Mouse (Mus musculus): ENCODE measurements at regions not wholly inside any gene's neighbourhood (a gene's known extent, or its start where the extent isn't known, plus 50 kb on each side); places are given as distances from the start of the nearest gene placed in this dataset.

DNA sequence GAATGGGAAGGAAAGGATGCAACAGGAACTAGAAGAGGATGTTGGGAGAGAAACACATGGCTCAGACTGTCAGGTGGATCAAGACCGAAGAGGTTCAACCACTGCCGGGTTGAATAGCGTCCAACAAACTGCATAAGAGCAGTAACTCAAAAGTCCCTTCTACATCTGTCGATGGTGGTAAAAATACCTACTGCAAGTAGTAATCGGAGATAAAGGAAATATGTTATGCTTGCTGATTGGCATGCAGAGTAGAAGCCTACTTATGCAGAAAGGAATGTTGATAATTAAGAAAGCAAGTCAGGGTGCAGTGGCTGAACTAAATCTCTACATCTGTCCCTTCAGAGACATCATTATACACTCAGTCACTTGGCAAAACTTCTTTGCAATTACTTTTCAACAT, 330.9 kb upstream of the Actbl2 start:
- no peak overlapping the region for H3K27ac ChIP-seq

DNA sequence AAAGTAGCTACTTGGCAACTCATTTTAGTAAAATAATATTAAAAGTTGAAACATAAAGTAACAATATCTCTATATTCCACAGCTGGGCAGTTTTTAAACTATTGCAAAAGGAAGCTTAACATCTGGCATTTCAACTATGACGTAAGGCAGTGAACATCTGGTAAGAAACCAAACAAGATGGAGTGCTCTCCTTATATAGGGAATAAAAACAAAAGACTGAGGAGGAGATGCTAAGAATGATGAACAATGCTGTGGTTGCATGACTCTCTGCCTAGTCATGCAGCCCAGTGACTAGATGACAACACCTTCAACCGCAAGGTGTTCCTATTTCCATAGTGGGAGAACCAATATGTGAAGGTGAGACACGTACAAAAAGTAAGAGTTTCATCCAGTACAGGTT, 329.9 kb upstream of the Actbl2 start:
- H3K4me3 ChIP-seq = no peak overlapping the region
- no peak overlapping the region for H3K27ac ChIP-seq
- intact Hi-C loops (cut with DNase I) = no loop called here
- DNase-seq = no peak
- TF ChIP-seq CTCF (IDR thresholded peaks at IDR 0.05) = no peak

More for the DNA sequence above, 330.9 kb upstream of the Actbl2 start:
- DNase-seq = no peak
- H3K4me3 ChIP-seq = no peak overlapping the region
- TF ChIP-seq CTCF (IDR thresholded peaks at IDR 0.05) = no peak
- intact Hi-C loops (cut with DNase I) = no loop called here

DNA sequence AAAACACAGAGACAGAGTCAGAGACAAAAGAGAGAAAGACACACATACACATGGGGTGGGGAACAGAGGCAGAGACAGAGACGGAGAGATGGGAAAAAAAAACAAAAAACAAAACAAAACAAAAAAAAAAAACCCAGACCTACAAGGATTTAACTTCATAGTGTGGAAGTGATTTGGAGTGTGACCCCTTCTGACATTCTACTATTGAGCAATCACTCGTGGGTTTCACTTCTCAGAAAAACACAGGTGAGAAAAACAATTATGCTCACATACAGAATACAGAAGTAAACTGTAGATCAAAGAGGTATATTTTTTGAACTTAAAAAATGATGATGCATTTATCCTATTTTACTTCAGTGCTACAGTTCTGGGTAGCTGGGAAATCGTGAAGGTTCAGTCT, 326.7 kb upstream of the Actbl2 start:
- no peak for DNase-seq
- no peak for TF ChIP-seq CTCF (IDR thresholded peaks at IDR 0.05)
- Histone ChIP-seq H3K27ac (no peak overlapping the region), H3K4me3 (no peak overlapping the region)
- intact Hi-C loops (cut with DNase I) = no loop called here

DNA sequence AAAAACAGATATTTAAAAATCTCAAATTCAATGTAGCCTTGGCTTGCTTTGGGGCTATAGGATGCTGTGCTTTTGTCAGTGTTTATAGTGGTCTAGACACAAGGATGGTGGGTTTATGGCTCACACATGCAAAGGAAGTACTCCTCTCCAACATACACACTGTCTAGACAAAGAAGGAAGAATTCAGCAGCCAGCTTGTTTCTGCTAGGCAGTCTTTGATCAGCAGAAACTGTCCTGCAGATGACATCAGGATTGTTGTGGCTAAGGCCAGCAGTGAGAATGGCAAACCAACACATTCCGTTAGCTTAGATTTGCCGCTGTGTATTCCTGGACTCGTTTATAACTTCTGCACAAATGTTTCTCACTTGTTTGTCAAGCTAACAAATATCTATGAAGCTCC, 325.9 kb upstream of the Actbl2 start:
- no peak for TF ChIP-seq CTCF (IDR thresholded peaks at IDR 0.05)
- DNase-seq = no peak
- Histone ChIP-seq H3K4me3 (no peak overlapping the region), H3K27ac (no peak overlapping the region)
- intact Hi-C loops (cut with DNase I) = no loop called here

DNA sequence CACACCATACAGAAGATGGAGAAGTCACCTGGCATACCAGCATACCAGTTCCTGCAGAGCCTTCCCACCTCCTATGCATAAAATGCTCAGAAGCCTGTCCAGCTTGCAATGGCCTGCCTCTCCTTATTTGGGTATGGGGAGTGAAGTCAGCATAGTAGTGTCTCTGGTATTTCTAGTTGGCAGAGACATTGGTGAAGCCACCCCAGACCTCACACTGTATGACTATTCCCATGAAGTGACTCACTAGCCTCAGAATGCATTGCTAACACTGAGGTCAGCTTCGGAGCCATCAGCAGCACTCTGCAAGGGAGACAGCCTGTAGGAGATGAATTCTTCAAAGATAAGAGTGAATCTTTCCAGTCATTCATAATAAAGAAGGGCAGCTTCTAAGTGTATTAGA, 325.2 kb upstream of the Actbl2 start:
- no peak for DNase-seq
- no peak for TF ChIP-seq CTCF (IDR thresholded peaks at IDR 0.05)
- Histone ChIP-seq H3K27ac (no peak overlapping the region), H3K4me3 (no peak overlapping the region)
- intact Hi-C loops (cut with DNase I) = no loop called here

DNA sequence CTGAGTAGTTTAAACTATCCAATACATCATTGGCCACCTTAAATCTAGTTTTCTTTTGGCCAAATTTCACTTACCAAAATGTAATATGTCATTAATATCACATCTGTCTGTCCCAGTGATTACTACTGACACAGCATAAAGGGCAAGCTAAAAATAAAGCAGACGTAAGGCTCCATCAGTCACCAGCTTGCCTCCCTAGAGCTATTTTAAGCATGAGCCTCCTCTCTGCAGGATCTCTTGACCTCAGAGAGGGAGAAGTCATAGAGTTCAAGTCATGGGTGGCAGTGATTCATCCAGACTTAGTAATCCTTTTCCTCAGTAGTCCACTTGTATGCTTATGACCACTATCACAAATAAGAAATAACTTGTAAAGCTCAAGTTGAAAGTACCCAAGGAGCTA, 313.2 kb upstream of the Actbl2 start:
- H3K27ac ChIP-seq = peak overlapping the region; percentile 74
- TF ChIP-seq CTCF (IDR thresholded peaks at IDR 0.05) = no peak
- intact Hi-C loops (cut with DNase I) = no loop called here
- DNase-seq = no peak
- H3K4me3 ChIP-seq = no peak overlapping the region

DNA sequence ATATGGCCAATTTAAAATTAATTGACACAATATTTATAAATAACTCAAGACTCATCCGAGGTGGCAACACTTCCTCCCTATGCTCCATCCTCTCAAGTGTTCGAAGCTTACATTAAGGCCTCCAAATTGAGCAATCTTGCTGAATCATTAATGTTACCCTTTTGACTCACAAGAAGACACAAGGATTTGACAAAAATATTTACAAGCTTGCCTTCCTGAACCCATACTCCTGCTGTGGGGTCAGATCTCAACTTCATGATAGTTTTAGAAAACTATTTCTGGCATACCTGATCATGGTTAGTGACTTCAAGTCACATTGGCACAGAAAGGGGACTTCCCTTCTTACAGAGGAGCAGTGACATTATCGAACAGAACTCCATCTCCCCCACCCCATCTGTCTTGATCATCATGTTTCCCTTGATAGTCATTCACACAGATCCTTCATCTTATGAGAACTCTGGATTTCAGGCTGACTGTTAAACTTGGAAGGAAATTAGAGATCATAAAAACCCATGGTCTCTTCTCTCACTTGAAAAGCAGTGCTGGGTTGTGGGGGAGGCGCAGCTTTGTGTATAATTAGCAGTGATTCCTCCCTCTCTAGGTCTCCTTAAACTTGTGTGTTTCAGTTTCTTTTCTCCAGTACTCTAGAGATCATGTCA, 311.7 kb upstream of the Actbl2 start:
- no peak for TF ChIP-seq CTCF (IDR thresholded peaks at IDR 0.05)
- intact Hi-C loops (cut with DNase I) = no loop called here
- no peak overlapping the region for H3K4me3 ChIP-seq

DNA sequence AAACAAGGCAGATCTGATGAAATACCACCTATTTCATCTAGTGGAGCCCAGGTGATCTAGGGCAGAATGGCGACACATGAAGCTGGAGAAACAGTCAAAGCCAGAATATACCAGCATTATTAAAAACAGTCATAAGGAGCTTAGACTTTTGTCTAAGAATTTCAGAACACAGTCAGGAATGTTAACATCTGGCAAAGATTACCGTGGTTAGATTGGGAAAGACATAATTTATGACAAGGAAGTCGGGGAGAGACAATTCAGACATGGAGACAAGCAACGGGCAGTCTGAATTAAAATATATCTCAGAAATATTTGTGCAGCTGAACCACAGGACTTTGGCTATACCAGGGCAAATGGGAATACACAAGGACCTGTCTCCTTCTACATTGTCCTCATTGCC, 310.8 kb upstream of the Actbl2 start:
- TF ChIP-seq CTCF (IDR thresholded peaks at IDR 0.05) = no peak
- peak overlapping the region; percentile 35; the same call in 1 of the 2 replicates for H3K27ac ChIP-seq
- intact Hi-C loops (cut with DNase I) = no loop called here
- no peak for DNase-seq
- H3K4me3 ChIP-seq = no peak overlapping the region

More for the DNA sequence above, 311.7 kb upstream of the Actbl2 start:
- peak overlapping the region; percentile 43; the same call in 1 of the 2 replicates for H3K27ac ChIP-seq
- no peak for DNase-seq

DNA sequence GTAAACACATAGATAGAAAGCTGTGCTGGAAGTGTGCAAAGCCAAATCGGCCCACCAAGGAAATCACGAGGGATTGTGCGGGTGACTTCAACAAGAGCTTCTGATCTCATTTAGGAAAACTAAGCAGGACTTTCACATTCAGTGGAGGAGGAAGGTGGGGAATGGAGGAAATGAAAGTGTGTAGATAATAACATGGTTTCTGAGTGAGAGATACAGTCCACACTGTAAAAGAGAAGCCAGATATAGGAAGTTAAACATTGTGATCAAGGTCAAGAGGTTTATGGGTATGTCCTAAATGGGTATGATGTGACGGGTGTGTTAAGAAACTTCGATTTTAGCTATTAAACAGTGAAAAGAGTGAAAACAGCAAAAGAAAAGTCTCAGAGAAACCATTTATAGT, 310.1 kb upstream of the Actbl2 start:
- Histone ChIP-seq H3K4me3 (no peak overlapping the region), H3K27ac (peak overlapping the region; percentile 35; the same call in 1 of the 2 replicates)
- TF ChIP-seq CTCF (IDR thresholded peaks at IDR 0.05) = no peak
- intact Hi-C loops (cut with DNase I) = no loop called here
- no peak for DNase-seq

DNA sequence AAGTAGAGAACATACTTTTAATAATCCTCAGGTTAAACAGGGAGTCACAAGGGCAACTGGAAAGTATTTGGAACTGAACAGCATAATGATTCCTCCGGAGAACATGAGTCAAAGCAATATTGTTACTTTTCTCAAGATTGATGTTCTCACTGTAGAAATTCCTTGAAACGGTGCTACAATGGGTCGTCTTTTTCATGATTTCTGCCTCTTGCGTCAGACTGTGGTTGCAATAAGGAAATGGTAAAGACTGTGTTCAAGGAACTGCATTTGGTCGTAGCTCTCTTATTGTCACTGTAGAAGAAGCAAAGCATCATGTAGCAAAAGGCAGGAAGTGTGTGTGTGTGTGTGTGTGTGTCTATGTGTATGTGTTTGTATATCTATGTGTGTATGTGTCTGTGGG, 294.6 kb upstream of the Actbl2 start:
- H3K4me3 ChIP-seq = no peak overlapping the region
- intact Hi-C loops (cut with DNase I) = loop anchor here (10.0 kb wide), 1 partner anchor 315 kb away; no protein-coding TSS in a partner anchor
- no peak for DNase-seq
- TF ChIP-seq CTCF (IDR thresholded peaks at IDR 0.05) = no peak
- H3K27ac ChIP-seq = no peak overlapping the region

DNA sequence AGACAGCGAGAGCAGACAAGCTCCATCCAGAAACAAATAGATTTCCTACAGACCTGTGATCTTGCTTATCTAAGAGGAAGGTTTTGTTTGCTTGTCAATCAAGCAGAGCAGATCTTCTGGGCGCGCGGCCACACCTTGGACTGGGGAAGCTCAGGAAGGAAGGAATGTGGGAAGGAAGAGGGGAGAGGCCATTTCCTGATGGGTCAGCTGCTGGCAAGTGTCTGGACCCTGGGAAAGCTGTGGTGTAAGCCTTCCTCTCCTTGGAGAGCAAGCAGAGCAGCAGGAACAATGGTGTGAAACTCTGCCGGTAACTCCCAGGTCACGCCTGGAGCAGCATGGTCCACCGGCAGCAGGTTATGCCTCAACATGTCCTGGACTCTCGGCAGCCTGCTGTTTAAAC, 287.7 kb upstream of the Actbl2 start:
- H3K27ac ChIP-seq = peak overlapping the region; percentile 62
- DNase-seq = peak; percentile 32
- intact Hi-C loops (cut with DNase I) = loop anchor here (5.0 to 10.0 kb wide), 3 partner anchors 270 to 445 kb away; no protein-coding TSS in a partner anchor
- H3K4me3 ChIP-seq = no peak overlapping the region
- no peak for TF ChIP-seq CTCF (IDR thresholded peaks at IDR 0.05)

DNA sequence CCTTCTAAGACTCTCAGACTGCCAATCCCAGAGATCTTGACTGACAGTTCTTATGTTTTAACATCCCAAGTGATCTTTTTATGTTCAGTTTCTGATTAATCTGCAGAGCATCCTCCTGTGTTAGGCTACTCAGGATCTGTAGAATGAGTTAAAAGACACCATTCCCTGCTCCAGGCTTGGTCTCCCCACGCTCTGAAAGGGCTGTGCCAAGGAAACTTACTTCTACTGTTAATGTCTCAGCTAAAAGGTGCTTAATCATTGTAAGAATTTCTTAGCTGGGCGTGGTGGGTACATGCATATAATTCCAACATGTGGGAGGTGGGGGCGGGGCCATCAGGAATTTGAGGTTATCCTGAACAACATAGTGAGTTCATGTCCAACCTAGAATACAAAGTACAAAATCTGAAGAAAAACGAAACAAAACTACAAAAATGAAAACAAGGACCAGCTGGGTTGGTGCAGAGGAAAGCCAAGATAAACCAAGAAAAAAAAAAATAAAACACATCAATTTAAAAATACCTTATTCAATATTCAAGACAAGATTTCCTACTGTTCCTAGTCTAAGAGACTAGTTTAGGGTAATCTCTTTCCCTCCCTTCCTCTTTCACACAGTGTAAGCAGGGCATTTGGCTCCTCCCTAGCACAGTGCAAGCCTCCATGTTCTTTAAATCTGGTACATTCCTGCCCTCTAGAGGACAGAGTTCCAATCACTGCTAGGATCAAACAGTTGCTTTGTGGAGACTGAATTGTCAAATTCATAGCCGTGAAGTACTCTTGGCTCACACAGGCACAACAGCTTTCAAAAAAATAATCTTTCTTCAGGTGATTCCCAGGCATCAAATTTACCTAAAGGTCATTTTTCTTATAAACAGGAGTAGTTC, 286.9 kb upstream of the Actbl2 start:
- TF ChIP-seq CTCF (IDR thresholded peaks at IDR 0.05) = peak; percentile 81
- intact Hi-C loops (cut with DNase I) = loop anchor here (1.0 to 10.0 kb wide), 4 partner anchors 269 to 575 kb away; no protein-coding TSS in a partner anchor
- Histone ChIP-seq H3K4me3 (peak overlapping the region; percentile 42), H3K27ac (peak overlapping the region; percentile 62)
- peak; percentile 55 for DNase-seq

DNA sequence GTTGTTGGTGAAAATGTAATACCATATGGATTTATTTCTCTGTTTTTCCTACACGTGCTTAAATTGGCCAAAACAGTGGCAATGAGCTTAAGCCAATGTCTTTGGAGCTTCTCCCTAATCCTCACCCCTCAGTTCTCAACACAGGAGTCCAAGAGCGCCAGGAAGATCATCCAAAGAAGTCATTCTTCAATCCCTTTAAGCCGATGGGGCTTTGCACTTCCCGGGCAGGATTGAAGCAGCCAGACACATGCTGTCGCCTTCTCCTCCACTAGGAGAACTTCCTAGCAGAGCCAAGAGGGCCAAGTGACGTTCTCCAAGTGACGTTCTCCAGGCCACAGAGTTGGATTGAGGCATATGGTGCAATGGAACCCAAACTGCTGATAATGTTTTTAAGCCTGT, 286.3 kb upstream of the Actbl2 start:
- intact Hi-C loops (cut with DNase I) = loop anchor here (1.0 to 10.0 kb wide), 4 partner anchors 269 to 575 kb away; no protein-coding TSS in a partner anchor
- no peak; the same call in none of the 2 replicates for TF ChIP-seq CTCF (IDR thresholded peaks at IDR 0.05)
- Histone ChIP-seq H3K27ac (peak overlapping the region; percentile 50), H3K4me3 (peak overlapping the region; percentile 42)
- DNase-seq = peak; percentile 37
